Mouse (Mus musculus): ENCODE data around the gene Mapk12.

Gene Mapk12

GRCm38 (mm10) chr15:89140659-89141252 lies at the start of gene Mapk12:
Gene Mapk12 (minus strand): TSS chr15:89140703.
- no peak for DNase-seq

- DNase-seq: no peak
These were observed 44.4 kb upstream of the Mapk12 start for GRCm38 (mm10) chr15:89184937-89185227.

GRCm38 (mm10) chr15:89184141-89184936 lies 43.8 kb upstream of the Mapk12 start:
- DNase-seq: no peak

GRCm38 (mm10) chr15:89182842-89183241 lies 42.3 kb upstream of the Mapk12 start:
- DNase-seq: no peak

- no peak for DNase-seq
These were observed 41.8 kb upstream of the Mapk12 start for GRCm38 (mm10) chr15:89182328-89182741.

- no peak for DNase-seq
These were observed 41.2 kb upstream of the Mapk12 start for GRCm38 (mm10) chr15:89181561-89182270.

- peak; percentile 79 for DNase-seq
These were observed 40.2 kb upstream of the Mapk12 start, which contains the start of gene Plxnb2 for GRCm38 (mm10) chr15:89180571-89181229. Gene Plxnb2 (minus strand): TSS chr15:89180788.

- no peak for DNase-seq
These were observed 39.6 kb upstream of the Mapk12 start for GRCm38 (mm10) chr15:89180081-89180541.

- no peak for DNase-seq
These were observed 39.1 kb upstream of the Mapk12 start for GRCm38 (mm10) chr15:89179630-89179964.

- no peak for DNase-seq
These were observed 38.6 kb upstream of the Mapk12 start for GRCm38 (mm10) chr15:89178954-89179629.

GRCm38 (mm10) chr15:89178260-89178860 lies 37.9 kb upstream of the Mapk12 start:
- no peak for DNase-seq

- no peak for DNase-seq
These were observed 37.2 kb upstream of the Mapk12 start for GRCm38 (mm10) chr15:89177576-89178259.

- DNase-seq: no peak
These were observed 36.6 kb upstream of the Mapk12 start for GRCm38 (mm10) chr15:89177121-89177520.

- DNase-seq: no peak
These were observed 35.1 kb upstream of the Mapk12 start for GRCm38 (mm10) chr15:89175411-89176155.

GRCm38 (mm10) chr15:89174889-89175339 lies 34.4 kb upstream of the Mapk12 start:
- DNase-seq: no peak

GRCm38 (mm10) chr15:89173906-89174214 lies 33.4 kb upstream of the Mapk12 start:
- DNase-seq: no peak

- DNase-seq: no peak
These were observed 32.8 kb upstream of the Mapk12 start for GRCm38 (mm10) chr15:89173024-89173905.

- DNase-seq: no peak
These were observed 31.9 kb upstream of the Mapk12 start for GRCm38 (mm10) chr15:89172276-89172935.

GRCm38 (mm10) chr15:89171526-89172051 lies 31.1 kb upstream of the Mapk12 start:
- DNase-seq: no peak

All from right cerebral cortex, adult 18-20 months (tissue).